Mouse (Mus musculus) kidney, postnatal 0 days (tissue): ENCODE results near the gene Mtif3. TPM values are rescaled to one million over a fixed set of nuclear protein-coding genes. Genes with fewer than 3 reads are reported as not detected.
A peak's percentile ranks its signal among the peaks of the same experiment; 100 is the strongest.

Experiments used
- ATAC-seq: fragments of 200-750 bp; cut with Nextera tagmentation; replicated peaks from 2 replicates; pipeline ENCODE4 v1.8.0; 2017; ENCODE audit warnings: low read depth, moderate number of reproducible peaks, moderate TSS enrichment, moderate library complexity; ENCODE audit not compliant: low FRiP score
- DNase-seq: peaks from one replicate; pipeline ENCODE4 v3.0.0-alpha.2; 2016; ENCODE audit warnings: low spot score
- H3K27ac ChIP-seq: fragments of 300-500 bp; sonication (generic); 2 replicates; pipeline ENCODE4 v1.5.1; 2014; ENCODE audit warnings: mild to moderate bottlenecking
- H3K27me3 ChIP-seq: fragments of 300-500 bp; sonication (generic); 2 replicates; pipeline ENCODE4 v1.6.1; 2014; ENCODE audit warnings: low read length, mixed read lengths; ENCODE audit not compliant: insufficient read depth
- H3K36me3 ChIP-seq: fragments of 300-500 bp; sonication (generic); 2 replicates; pipeline ENCODE4 v1.6.1; 2014; ENCODE audit warnings: low read length, mixed read lengths; ENCODE audit not compliant: insufficient read depth
- H3K4me1 ChIP-seq: fragments of 300-500 bp; sonication (generic); replicated peaks from 2 replicates; pipeline ENCODE4 v1.6.1; 2014; ENCODE audit warnings: antibody characterized with exemption, low read length, mixed read lengths; ENCODE audit not compliant: insufficient read depth
- H3K4me2 ChIP-seq: fragments of 300-500 bp; sonication (generic); 2 replicates; pipeline ENCODE4 v1.6.1; 2014; ENCODE audit warnings: mild to moderate bottlenecking, low read length, moderate library complexity, mixed read lengths
- H3K4me3 ChIP-seq: fragments of 300-500 bp; sonication (generic); replicated peaks from 2 replicates; pipeline ENCODE4 v1.5.1; 2014; ENCODE audit warnings: low read depth, low read length
- H3K9ac ChIP-seq: fragments of 300-500 bp; sonication (generic); 2 replicates; pipeline ENCODE4 v1.6.1; 2014; ENCODE audit warnings: low read depth, low read length
- H3K9me3 ChIP-seq: fragments of 300-500 bp; sonication (generic); replicated peaks from 2 replicates; pipeline ENCODE4 v1.6.1; 2016; ENCODE audit warnings: low read length, inconsistent platforms, mixed read lengths
- CTCF ChIP-seq: IDR thresholded peaks from 2 replicates; pipeline ENCODE4 v1.5.1; 2016; ENCODE audit warnings: antibody characterized with exemption, low read depth, mild to moderate bottlenecking, moderate library complexity
- WGBS: fragments of 180-500 bp; shearing (Covaris S2); extraction: QIAGEN DNeasy Blood & Tissue Kit; methylation state at CpG from one replicate; pipeline ENCODE4 v1.1.7; 2014; 5-methylcytosine and 5-hydroxymethylcytosine counted together
- polyA plus RNA-seq: library from polyadenylated mRNA; unstranded; fragments of >200 nt; fragmentation: Nextera tagmentation; extraction: Ambion mirVana; gene quantifications from 2 replicates; pipeline ENCODE4 v1.2.1, GENCODE M21; 2015

Mtif3 gene
- 30.6 and 32.3 TPM in 2 replicates for polyA plus RNA-seq

DNA sequence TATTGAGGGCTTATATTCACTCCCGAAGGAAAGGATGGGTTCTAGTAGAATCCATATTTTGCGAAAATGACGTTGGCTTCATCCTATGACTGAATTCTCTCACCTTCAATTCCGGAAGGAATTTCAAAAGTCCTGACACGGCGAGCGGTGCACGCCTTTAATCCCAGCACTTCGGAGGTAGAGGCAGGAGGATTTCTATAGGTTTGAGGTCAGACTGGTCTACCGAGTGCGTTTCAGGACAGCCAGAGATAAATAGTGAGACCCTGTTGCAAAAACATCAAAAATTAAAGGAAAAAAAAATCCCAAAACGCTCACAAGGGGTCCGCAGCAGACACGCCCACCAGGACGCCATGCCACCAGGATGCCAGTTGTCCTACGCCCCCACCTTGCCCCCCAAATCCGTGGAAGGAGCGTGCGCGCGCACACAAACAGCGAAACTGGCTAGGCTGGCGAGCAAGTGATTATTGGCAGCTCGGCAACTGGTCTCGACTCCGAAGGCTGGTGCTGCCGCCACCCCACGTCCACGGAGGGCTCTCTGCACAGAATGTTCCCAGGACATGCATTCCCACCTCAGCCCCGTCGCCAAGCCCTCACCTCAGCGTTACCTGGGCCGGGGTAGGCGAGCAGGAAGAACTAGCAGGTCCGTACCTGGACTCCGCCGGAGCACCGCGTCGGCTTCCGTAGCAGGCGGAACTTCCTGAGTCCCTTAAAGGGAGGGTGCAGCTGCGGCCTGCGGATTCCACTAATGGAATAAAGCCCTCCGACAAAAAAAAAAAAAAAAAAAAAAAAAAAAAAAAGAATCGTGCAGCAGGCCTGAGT is at the start of gene Mtif3:
Gene Mtif3, minus strand, starts transcription at position 683 of the 819 bp plus-strand sequence.
- Histone ChIP-seq H3K4me3 (peak within 1 kb of the TSS; percentile 92), H3K4me1 (no peaks in the 10 kb centered on the region), H3K27ac (peak within 1 kb of the TSS; percentile 60; the same call in 1 of the 2 replicates), H3K9me3 (no peaks in the 10 kb centered on the region), H3K4me2 (peak within 1 kb of the TSS; percentile 62), H3K36me3 (peaks cover 6% of the 10 kb centered on the region; the same call in 1 of the 2 replicates), H3K9ac (peak within 1 kb of the TSS; percentile 82), H3K27me3 (no peaks in the 10 kb centered on the region)
- ATAC-seq, result peak; percentile 90
- DNase-seq, result peak; percentile 93
- 1% methylated on average over 45 of the region's 46 CpGs for WGBS
- TF ChIP-seq CTCF, result no peak

DNA sequence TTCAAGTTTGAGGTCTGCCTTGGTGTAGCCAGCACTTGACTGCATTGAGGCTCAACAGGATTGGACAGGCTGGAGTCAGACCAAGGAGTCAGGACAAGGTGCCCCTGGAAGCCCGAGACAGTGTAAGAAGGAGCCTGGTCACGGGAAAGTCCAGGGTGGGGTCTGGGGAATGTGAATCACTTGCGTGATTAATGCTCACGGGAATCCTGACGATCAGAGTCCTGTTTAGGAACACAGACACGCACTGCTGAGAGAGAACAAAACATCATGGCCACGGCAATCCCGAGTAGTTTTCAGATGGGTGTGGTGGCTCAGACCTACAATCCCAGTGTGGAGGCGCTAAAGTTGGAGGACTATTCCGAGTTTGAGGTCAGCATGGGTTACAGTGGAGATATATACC is 47.7 kb upstream of the Mtif3 start:
- Histone ChIP-seq H3K4me1 (no peaks in the 10 kb centered on the region), H3K36me3 (no peaks in the 10 kb centered on the region), H3K4me2 (no peak overlapping the region), H3K4me3 (no peak overlapping the region), H3K9me3 (no peaks in the 10 kb centered on the region), H3K27me3 (no peaks in the 10 kb centered on the region), H3K9ac (no peak overlapping the region), H3K27ac (no peak overlapping the region)
- DNase-seq, result no peak
- no peak for ATAC-seq
- WGBS, result 85% methylated on average over 10 of the region's 10 CpGs
- TF ChIP-seq CTCF, result no peak

DNA sequence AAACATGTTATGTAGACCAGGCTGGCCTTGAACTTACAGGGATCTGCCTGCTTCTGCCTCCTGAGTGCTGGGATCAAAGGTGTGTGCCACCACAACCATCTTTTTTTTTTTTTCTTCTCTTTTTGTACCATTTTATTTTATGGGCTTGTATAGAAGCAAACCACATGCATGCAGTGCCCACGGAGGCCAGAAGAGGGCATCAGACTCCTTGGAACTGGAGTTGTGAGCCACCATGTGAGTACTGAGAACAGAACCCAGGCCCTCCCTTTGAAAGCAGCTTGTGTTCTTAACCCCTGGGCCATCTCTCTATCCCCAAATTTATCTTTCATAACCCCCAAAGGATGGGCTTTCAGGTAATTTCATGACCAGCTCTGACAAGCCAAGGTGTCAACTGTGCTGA is 39.7 kb upstream of the Mtif3 start:
- Histone ChIP-seq H3K27me3 (no peaks in the 10 kb centered on the region), H3K27ac (no peak overlapping the region), H3K9me3 (no peaks in the 10 kb centered on the region), H3K4me3 (no peak overlapping the region), H3K4me2 (no peak overlapping the region), H3K9ac (no peak overlapping the region), H3K4me1 (no peaks in the 10 kb centered on the region), H3K36me3 (no peaks in the 10 kb centered on the region)
- ATAC-seq (no peak), DNase-seq (no peak)
- no peak; the same call in 1 of the 2 replicates for TF ChIP-seq CTCF
- 65% methylated on average over 1 of the region's 1 CpGs for WGBS

DNA sequence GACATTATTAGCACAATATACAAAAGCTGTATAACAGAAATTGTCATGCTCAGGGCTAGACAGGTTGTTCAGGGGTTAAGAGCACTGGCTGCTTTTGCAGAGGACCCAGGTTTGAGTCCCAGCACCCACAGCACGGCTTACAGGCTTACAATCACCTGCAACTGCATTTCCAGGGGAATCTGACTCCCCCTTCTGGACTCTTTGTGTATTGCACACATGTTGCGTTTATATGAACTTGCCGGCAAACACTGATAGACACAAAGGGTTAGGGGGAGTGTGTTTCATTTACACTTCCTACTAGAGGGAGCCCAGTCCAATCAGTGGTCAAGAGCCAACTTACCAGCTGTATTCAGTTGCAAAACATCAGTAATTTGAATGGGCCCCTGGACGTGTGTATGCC is 37.7 kb upstream of the Mtif3 start:
- no peak overlapping the region for H3K4me2 ChIP-seq
- WGBS, result 86% methylated on average over 4 of the region's 4 CpGs
- no peak for ATAC-seq
- no peaks in the 10 kb centered on the region for H3K27me3 ChIP-seq
- no peaks in the 10 kb centered on the region for H3K36me3 ChIP-seq
- DNase-seq, result no peak
- no peaks in the 10 kb centered on the region for H3K9me3 ChIP-seq
- H3K27ac ChIP-seq, result no peak overlapping the region
- H3K9ac ChIP-seq, result no peak overlapping the region
- no peaks in the 10 kb centered on the region for H3K4me1 ChIP-seq
- no peak overlapping the region for H3K4me3 ChIP-seq
- peak; percentile 30; the same call in 1 of the 2 replicates for TF ChIP-seq CTCF

DNA sequence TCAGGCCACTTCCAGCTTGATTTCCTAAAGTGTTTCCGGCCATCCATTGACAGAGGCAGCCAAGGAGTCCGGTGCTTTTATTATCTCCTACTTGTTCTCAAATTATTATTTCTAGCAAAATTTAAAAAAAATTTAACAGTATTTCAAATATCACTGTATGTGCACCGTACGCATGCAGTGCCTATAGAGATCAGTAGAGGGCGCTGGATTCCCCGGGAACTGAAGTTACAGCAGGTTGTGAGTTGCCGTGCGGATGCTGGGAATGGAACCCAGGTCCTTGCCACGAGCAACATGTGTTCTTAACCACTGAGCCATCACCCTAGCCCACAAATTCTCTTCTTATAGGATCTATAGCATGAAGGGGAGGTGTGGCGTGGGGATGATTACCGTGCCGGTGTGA is 35.2 kb upstream of the Mtif3 start:
- no peak for DNase-seq
- no peak overlapping the region for H3K4me3 ChIP-seq
- no peak overlapping the region for H3K27ac ChIP-seq
- no peak for TF ChIP-seq CTCF
- no peaks in the 10 kb centered on the region for H3K4me1 ChIP-seq
- 92% methylated on average over 12 of the region's 12 CpGs for WGBS
- H3K9me3 ChIP-seq, result no peaks in the 10 kb centered on the region
- no peak overlapping the region for H3K4me2 ChIP-seq
- no peaks in the 10 kb centered on the region for H3K36me3 ChIP-seq
- ATAC-seq, result no peak
- no peak overlapping the region for H3K9ac ChIP-seq
- H3K27me3 ChIP-seq, result no peaks in the 10 kb centered on the region

DNA sequence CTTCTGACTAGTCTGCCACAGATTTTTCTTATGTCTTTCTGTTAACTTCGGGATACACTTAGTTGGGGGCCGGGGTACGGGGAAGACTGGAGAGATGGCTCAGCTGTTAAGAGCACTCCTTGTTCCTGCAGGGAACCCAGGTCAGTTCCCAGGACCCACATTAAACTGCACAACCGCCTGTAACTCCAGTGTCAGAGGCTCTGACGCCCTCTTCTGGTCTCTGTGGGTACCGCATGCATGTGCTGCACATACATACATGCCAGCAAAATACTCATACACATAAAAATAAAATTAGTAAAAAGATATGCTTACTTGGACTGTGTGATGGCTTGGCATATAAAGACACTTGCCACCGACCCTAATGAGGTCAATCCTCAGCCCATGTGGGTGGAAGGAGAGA is 33.2 kb upstream of the Mtif3 start:
- H3K4me3 ChIP-seq, result no peak overlapping the region
- H3K27me3 ChIP-seq, result no peaks in the 10 kb centered on the region
- TF ChIP-seq CTCF, result 0 out of 2 replicates have a peak, but pooled peaks have one; percentile 12
- no peaks in the 10 kb centered on the region for H3K9me3 ChIP-seq
- H3K9ac ChIP-seq, result no peak overlapping the region
- no peak overlapping the region for H3K4me2 ChIP-seq
- no peaks in the 10 kb centered on the region for H3K4me1 ChIP-seq
- DNase-seq, result no peak
- no peak overlapping the region for H3K27ac ChIP-seq
- no peaks in the 10 kb centered on the region for H3K36me3 ChIP-seq
- WGBS, result 86% methylated on average over 7 of the region's 7 CpGs
- no peak for ATAC-seq
